Mouse (Mus musculus) mature B cell (primary cell): ENCODE data around the gene Car1.
"Not testable (repeated sequence)": the region's sequence is repeated elsewhere in the genome, so short reads cannot be mapped to it uniquely, and the experiment has no call there.

Experiments used
- in situ Hi-C: fragments of 300-500 bp; cut with MboI; formaldehyde crosslinking; loops from 2 replicates; pipeline ENCODE4 v1.14.3; 2019

Gene Car1

GRCm38 (mm10) chr3:14808211-14808610 lies at the start of gene Car1:
Car1 (minus strand) TSS chr3:14808368.
- in situ Hi-C loops: no loop called here

GRCm38 (mm10) chr3:14857874-14858273 lies 49.7 kb upstream of the Car1 start:
- in situ Hi-C loops: loop anchor here (25.0 kb wide), 2 partner anchors 171 to 471 kb away; no protein-coding TSS in a partner anchor

GRCm38 (mm10) chr3:14854446-14854845 lies 46.3 kb upstream of the Car1 start:
- in situ Hi-C loops: loop anchor here (25.0 kb wide), 2 partner anchors 167 to 467 kb away; no protein-coding TSS in a partner anchor

GRCm38 (mm10) chr3:14853966-14854365 lies 45.8 kb upstream of the Car1 start:
- in situ Hi-C loops: loop anchor here (25.0 kb wide), 2 partner anchors 167 to 467 kb away; no protein-coding TSS in a partner anchor

GRCm38 (mm10) chr3:14848587-14849254 lies 40.6 kb upstream of the Car1 start:
- in situ Hi-C loops: no loop called here

- in situ Hi-C loops: no loop called here
Measured at GRCm38 (mm10) chr3:14839466-14840118, 31.4 kb upstream of the Car1 start.

GRCm38 (mm10) chr3:14838936-14839335 lies 30.8 kb upstream of the Car1 start:
- in situ Hi-C loops: no loop called here

GRCm38 (mm10) chr3:14832766-14833165 lies 24.6 kb upstream of the Car1 start:
- in situ Hi-C loops: no loop called here

- in situ Hi-C loops: no loop called here
Measured at GRCm38 (mm10) chr3:14831219-14831835, 23.2 kb upstream of the Car1 start.

- in situ Hi-C loops: no loop called here
Measured at GRCm38 (mm10) chr3:14828896-14829295, 20.7 kb upstream of the Car1 start.

GRCm38 (mm10) chr3:14819844-14820504 lies 11.8 kb upstream of the Car1 start:
- in situ Hi-C loops: no loop called here

GRCm38 (mm10) chr3:14815396-14815795 lies 7.2 kb upstream of the Car1 start:
- in situ Hi-C loops: not testable (repeated sequence)

GRCm38 (mm10) chr3:14806702-14807101 lies 1.5 kb downstream of the Car1 start:
- in situ Hi-C loops: no loop called here

GRCm38 (mm10) chr3:14805962-14806361 lies 2.2 kb downstream of the Car1 start:
- in situ Hi-C loops: no loop called here

GRCm38 (mm10) chr3:14804906-14805305 lies 3.3 kb downstream of the Car1 start:
- in situ Hi-C loops: no loop called here

GRCm38 (mm10) chr3:14797069-14797468 lies 11.1 kb downstream of the Car1 start:
- in situ Hi-C loops: no loop called here

- in situ Hi-C loops: no loop called here
Measured at GRCm38 (mm10) chr3:14795292-14796020, 12.7 kb downstream of the Car1 start.

GRCm38 (mm10) chr3:14792032-14792431 lies 16.1 kb downstream of the Car1 start:
- in situ Hi-C loops: no loop called here

- in situ Hi-C loops: no loop called here
Measured at GRCm38 (mm10) chr3:14787607-14788006, 20.6 kb downstream of the Car1 start.

GRCm38 (mm10) chr3:14787136-14787535 lies 21.0 kb downstream of the Car1 start:
- in situ Hi-C loops: no loop called here

- in situ Hi-C loops: no loop called here
Measured at GRCm38 (mm10) chr3:14786551-14787079, 21.6 kb downstream of the Car1 start.
